Mouse (Mus musculus) neural tube, postnatal 0 days (tissue): ENCODE data around the gene Aadat. TPM values are rescaled to one million over a fixed set of nuclear protein-coding genes. Genes with fewer than 3 reads are reported as not detected.

Experiments used
- polyA plus RNA-seq: library from polyadenylated mRNA; unstranded; fragments of >200 nt; fragmentation: Nextera tagmentation; extraction: Ambion mirVana; gene quantifications from 2 replicates; pipeline ENCODE4 v1.2.1, GENCODE M21; 2015

Aadat gene
- 1.3 and 2.1 TPM in 2 replicates for polyA plus RNA-seq

GRCm38 (mm10) chr8:60505653-60506521, at the start of gene Aadat:
TSS of gene Aadat (plus strand) at chr8:60505932.

GRCm38 (mm10) chr8:60503098-60503497, 2.6 kb upstream of the Aadat start, which contains the start of gene Gm10283:
TSS of gene Gm10283 (minus strand) at chr8:60503198.

Other genes with a start within 250 kb of the Aadat start
- not detected in 2 replicates for gene Gm10283, start 2.7 kb upstream of the Aadat start, polyA plus RNA-seq
- 6.9 and 7.5 TPM in 2 replicates for gene Mfap3l, start 126.9 kb downstream of the Aadat start, polyA plus RNA-seq